Mouse (Mus musculus) testis, postnatal 10 days (tissue): ENCODE measurements at regions not wholly inside any gene's neighbourhood (a gene's known extent, or its start where the extent isn't known, plus 50 kb on each side); places are given as distances from the start of the nearest gene placed in this dataset.

Experiments used
- DNase-seq: peaks from one replicate; pipeline ENCODE4 v3.0.0; 2021; ENCODE audit warnings: low spot score

DNA sequence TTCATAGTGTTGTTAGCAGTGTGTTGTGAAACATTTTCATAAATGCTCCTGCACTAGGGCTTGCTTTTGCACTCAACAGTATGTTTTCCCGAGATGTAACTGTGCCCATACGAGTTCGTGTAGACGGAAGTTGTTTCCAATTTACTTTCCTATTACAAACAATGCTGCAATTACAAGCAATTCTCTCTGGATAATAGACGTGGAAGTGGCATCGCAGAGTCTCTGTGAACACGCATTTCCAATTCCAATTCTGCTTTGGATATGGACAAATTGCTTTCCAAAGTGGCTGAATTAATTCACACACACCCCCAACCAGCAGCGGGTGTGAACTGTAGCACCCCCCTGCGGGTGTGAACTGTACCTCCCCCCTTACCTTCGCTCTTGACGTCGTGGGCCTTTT, 250.9 kb upstream of the Dio3 start:
- no peak for DNase-seq

DNA sequence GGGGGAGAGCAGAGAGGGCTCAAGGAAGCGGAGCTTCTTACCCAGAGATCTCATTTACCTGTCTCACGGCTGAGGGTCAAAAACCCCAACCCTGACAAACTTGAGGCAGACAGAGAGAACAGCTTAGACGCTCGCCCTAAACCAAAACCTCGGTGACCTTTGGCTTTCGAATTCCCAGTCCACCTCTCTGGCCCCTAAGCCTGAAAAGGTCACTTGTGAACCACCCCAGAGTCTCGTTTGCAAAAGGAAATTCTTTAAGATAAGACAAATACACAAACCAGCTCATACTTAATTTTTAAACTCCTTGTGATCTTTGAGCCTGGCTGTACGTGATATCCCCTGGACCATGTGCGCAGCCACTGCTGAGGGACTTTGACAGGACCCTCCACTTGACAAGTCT, 250.2 kb upstream of the Dio3 start:
- DNase-seq: no peak

DNA sequence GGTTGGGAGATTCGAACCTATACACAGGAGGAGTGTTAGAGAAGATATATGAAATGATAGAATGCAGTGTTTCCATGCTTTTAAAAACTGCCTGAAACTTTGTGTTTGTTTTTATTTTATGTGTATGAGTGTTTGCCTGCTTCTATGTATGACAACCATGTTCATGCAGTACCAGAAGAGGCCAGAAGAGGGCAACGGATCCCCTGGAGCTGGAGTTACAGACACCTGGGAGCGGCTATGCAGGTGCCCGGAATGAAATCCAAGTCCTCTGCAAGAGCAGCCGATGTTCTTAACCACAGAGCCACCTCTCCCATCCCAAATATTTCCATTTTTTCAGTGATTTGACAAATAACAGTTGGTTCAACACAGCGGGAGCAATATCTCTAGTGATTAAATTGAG, 247.5 kb upstream of the Dio3 start:
- DNase-seq: peak; percentile 63

DNA sequence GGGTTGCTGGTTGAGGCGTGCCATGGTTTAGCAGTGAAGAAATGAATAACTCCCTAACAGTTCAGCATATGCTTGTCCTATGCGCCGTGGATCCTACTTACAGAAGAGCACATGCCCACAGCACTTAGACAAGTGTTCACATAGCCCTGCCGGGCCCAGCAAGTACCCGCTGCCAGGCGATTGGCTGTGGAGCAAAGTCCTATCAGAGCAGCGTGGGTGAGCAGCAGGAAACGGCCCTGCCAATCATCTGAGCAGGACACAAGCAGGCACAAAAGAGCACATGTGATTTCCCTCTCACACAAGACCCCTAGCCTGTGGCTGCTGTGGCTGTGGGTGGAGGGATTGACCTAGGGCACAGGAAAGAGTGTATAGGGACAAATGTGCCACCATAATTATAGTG, 243.7 kb upstream of the Dio3 start:
- peak; percentile 17 for DNase-seq

DNA sequence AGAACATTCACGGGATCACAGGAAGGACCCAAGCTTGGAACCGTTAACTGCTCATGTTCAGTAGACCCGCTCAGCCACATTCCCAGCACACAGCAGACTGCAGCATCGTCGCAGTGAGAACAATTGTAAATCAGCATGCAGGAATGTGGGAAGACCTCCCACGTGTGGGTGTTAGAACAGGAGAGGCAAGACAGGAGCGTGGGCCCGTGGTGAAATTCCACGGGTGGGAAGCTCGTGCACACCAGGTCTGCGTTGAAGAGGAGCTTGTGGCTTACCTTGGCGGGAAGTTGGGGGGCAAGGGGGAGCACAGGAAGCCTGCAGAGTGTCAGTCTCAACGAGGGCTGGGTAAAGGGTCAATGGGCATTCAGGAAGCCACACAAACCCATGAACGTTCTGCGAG, 238.2 kb upstream of the Dio3 start:
- DNase-seq: no peak

DNA sequence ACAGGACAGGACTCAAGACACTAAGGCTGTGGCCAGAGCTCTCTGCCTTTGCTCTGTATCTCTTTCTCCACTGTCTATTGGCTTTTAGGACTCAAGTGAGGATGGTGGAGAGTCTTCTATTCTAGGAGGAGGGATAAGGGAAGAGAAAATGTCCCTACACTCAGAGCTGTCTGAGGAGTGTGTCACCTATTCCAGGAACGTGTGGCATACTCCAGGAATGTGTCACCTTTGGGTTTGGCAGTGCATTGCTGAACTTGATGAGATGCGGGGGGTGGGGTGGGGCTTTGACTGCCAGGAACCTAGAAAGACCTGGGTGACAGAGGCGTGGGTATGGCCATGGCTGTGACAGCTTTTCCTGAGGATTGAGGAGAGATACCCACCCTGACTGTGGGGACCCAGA, 237.1 kb upstream of the Dio3 start:
- DNase-seq: no peak

DNA sequence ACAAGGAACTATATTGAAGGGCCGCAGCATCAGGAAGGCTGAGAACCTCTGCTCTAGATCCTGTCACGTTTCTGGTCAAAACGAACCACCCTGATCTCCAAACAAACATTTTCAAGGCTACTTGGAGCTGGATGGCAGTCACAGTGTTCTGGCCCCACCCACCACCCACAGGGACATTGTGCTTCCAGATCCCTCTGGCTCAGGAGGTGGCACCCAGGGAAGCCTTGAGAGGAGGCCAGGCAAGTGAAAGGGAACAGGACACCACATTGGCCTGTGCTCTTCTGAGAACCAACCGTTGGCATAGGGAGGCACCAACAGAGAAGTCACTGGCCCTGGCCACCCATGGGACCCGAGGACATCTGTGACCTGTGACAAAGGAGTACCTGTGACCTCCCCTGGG, 234.6 kb upstream of the Dio3 start:
- DNase-seq: no peak

DNA sequence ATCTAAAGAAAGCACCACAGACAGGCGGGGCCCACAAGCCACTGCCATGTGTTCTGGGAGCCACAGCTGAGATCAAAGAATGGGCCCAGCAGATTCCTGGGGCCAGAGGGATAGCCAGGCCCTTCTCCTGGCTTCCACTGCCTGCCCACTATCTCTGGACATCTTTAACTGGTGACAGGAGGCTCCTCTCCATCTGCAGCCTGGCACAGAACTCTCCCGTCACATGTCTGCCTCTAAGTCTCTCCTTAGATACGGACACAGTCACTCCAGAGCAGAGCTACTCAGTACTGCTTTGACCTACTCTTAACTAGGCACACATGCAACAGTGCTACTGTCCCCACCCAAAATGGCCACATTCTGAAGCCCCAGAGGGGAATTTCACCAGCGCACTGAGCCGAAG, 234.1 kb upstream of the Dio3 start:
- no peak for DNase-seq

DNA sequence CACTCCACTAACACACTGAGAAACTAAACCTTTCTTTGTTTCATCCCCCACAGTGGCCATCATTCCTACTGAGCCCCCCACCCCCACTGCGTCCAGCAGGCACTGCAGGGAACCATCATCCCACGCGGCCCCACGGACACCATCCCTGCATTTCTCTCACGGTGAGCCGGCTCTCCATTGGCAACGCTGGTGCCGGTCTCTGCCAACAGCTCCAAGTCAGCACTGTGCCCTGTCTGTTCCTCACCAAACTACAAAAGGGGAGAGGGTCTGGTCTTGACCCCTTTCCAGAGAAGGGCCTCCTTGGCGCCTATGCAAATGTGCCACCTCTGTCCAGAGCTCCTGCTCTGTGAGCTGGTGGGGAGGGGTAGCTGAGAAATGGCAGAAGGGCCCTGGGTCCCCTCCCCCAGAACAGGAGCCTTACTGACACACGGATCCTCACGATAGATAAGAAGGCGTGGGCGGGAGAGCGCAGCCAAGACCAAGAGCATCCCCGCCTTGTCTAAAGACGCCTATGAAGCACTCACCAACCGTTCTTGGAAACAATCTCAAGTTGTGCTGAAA, 233.0 kb upstream of the Dio3 start:
- DNase-seq: no peak

DNA sequence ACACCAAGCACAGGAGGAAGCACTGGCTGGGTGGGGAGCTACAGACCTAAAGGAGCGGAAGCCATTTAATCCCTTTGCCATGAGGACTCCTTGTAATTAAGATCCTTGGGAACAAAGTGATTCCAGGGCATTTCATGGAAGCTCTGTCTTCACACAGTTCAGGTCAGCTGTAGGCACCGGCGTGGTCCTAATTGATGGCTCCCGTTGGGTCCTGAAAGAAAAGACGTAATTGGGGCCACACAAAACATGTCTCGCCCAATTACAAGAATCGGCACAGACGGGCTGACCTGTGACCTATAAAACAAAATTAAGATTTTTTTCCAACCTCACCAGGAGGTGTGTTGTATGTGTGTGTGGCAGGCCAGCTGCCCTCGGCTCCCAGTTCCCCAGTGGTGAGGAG, 232.3 kb upstream of the Dio3 start:
- no peak for DNase-seq

DNA sequence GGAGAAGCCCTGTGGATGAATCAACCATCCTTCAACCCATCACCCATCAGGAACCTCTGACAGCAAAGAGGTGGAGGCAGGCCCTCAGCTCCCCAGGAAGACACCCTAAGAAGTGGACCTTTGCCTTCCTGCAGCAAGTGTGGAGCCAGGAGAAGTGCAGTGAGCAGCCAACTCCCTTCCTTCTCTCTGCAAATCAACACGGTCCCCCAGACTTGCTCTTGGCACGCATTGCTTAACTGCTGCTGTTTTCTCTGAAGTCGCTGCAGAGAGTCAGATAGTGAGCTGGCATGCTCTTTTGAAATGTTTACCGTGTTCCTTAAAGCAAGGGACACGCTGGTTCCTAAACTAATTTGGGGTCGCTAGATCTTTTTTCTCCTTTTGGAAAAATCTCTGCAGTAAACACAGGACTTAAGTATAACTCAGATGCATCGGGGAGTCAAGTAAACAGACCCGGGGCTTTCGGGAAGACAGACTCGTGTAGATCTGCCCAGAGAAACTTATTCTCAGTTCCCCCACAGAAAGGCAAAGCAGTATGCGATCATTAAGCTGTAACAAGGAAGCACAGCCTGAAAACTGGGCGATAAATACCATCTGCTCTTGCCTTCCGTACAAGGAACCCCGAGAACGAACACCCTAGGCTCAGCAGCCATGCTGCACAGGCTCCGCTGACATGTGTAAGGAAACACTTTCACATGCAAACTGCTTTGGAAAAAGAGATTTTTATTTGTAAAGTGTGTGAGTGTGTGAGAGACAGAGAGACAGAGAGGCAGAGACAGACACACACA, 231.2 kb upstream of the Dio3 start:
- no peak for DNase-seq

DNA sequence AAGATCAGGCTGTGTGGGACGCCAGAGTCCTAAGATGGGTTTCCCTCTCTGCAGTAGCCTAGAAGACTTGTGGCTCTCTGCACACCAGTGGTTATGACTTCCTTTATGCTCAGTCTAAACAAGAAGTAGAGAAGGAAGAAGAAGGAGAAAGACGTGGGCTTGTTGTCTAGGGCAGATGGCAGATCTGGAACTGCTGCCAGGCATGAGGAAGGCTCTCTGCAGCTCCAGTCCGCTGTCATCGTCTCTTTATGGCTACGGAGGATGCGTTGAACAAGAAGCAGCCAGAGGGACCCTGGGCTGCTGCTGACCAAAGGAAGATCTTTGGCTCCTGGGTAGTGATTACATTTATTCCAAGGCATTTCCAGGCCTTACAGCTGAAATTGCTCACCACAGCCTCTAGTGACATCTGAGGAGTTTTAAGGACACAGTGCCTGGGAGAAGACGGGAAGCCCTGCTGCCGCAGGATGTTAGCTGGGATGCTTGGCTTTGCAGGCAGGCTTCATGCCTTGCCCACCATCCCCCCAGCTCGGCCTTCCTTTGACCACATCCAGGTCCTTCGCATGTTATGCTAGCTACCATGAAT, 229.6 kb upstream of the Dio3 start:
- DNase-seq: no peak

DNA sequence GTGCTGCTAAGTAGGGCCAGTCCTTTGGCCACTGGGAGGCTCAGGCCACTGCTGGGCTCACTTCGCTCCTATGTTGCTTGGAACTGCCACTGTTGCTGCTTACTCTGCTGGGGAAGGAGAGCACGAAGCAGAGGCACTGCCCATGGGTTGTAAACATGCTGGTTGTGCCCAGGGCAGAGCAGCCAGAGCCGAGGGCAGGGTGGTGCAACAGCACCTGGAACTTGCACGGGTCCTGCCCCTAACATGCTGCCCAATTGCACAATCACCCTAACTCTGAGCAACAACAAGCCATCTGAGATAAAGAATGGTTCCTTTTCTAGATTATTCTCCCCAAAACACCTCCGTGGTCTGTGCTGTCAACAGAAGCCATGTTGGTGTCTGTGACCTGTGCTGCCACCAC, 219.5 kb upstream of the Dio3 start:
- no peak for DNase-seq

DNA sequence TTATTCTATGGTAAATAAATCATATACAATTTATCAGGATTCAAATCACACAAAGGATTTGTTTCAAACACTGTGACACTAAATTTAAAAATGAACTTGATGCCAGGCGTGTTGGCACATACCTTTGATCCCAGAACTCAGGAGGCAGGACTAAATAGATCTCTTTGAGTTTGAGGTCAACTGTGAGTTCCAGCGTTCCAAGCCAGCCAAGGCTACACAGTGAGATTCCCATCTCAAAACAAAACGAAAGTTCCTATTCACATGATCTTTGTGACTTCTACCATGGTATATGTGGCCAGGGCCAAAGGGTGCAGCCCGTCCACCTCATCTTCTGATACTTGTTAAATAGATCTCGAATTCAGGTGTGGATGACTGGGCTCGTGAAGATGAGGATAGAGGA, 216.9 kb upstream of the Dio3 start:
- no peak for DNase-seq

DNA sequence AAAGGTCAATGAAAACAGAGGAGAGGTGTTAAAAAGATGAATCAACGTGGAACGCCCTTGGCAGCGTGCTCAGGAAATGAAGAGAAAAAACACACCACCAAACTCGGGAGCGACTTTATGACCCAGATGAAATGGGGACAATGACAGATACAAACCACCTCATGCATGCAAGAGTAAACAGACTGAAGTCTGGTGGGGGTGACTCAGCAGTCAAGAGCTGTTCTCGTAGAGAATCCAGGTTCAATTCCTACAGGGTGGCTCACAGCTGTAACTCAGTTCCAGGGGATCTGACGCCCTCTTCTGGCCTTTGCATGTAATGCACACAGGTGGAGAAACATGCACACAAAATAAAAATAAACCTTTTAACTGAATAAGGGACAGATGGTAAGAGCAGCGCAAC, 215.9 kb upstream of the Dio3 start:
- DNase-seq: no peak

DNA sequence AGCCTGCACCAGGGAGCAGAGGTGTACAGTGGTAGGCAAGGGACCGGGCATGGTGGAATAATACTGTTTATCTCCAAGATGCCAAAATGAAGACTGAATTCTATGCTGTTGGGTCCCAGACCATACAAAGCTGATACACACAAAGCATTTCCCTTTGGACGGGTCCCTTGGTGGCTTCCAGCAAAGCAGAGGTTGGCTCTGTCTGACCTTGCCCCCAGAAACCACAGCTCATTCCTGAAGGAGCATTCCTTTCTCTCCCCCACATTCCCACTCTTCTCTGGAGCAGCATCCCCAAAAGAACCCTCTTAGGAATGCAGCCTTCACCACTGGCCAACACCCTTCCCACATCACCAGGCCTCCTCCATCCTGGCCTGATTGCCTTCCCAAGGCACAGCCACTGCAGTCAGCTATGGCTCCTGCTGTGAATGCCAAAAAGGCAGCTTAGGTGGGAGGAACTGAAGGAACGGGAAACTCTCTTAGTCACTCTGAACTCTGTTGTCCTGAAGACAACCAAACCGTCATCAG, 212.4 kb upstream of the Dio3 start:
- no peak for DNase-seq

DNA sequence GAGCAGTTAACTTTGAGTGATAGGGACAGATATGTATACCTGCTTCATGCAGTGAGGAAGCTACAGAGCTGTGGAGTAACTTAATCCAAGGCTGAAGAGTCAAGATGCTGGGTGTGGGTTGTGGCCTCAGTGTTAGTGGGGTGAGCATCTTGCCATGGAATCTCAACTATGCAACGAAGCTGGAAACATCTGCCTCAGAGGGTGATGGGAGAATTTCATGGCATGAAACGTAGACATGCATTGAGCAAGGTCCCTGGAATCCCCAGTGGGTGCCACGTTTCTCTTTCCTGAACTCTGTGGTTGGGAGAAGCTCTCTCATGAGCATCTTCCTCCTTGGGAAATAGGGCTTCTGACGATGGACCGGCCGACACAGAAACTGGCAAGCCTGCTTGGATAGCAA, 208.4 kb upstream of the Dio3 start:
- DNase-seq: no peak

DNA sequence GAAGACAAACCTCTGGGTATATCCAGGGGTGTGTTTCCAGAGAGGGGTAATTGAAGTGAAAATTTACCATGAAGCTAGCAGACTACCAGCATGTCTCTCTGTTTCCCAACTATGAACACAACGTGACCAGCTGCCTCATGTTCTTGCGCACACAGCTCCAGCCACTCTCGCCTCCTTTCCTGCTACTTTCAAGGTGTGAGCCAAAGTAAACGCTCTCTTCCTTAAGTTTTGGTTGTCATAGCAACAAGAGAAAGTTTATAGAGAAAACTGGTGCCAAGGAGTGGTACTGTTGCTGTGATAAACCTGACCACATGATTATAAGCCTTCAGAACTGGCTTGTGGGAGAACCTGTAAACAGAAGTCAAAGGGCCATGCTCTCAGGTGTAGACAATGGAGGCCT, 207.0 kb upstream of the Dio3 start:
- DNase-seq: no peak

DNA sequence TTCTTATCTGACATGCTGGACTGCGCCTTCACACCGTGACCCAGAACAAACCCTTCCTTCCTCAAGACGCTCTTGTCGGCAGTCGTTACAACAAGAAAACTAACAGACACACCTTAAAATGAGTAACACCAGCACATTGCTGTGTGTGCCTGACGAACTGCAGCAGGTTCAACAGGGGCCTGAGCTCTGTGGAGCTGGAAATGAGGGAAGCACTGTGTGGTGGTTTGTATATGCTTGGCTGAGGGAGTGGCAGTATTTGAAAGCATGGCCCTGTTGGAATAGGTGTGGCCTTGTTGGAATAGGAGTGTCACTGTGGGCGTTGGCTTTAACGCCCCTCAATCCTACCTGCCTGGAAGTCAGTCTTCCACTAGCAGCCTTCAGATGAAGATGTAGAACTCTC, 203.9 kb upstream of the Dio3 start:
- no peak for DNase-seq

DNA sequence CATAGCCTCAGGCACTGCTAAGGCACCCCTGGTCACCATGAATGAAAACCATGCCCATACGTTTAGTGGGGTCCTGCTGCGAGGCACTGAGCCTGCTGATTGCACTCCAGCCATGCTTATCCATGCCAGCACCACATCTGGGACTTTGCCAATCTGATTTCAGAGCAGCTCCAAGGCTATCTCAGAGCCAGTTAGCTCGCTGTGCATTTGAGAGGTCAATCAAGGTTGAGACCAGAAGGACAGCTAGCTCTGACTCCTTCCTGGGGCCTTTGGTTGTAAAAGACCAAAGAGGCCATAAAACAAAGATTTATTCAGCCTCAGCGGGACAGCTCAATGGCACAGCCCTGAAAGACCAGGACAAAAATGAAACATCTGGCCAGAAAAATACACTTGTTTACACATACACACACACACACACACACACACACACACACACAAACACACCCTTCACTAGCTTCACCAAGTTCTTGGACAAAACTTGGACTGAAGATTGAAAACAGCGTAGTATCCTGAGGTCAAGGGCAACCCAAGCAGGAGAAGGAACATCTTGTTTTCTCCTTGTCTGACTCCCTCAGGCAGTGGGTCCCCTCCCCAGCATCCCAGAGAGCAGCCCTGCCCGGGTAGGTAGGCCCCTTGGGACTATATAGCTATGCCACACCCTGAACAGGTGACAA, 201.5 kb upstream of the Dio3 start:
- DNase-seq: no peak

DNA sequence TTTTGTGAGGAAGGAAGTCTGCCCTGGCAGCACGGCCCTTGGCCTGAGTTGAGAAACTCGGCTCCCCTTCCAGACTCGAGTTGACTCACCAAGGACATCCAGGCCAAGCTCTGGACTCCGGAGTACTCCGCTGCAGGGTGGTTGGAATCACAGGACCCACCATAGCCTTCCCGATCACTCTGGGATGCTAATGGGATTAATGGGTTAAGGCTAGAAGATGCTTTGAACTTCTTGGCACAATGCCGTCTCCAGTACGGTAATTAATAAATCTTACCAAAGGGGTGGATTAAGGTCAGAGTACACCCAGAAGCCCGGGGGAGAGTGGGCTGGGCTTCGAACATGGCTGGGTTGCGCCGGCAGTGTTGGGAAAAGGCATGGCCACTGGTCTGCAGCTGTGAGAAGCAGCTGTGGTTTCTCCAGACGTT, 200.8 kb upstream of the Dio3 start:
- peak; percentile 56 for DNase-seq

DNA sequence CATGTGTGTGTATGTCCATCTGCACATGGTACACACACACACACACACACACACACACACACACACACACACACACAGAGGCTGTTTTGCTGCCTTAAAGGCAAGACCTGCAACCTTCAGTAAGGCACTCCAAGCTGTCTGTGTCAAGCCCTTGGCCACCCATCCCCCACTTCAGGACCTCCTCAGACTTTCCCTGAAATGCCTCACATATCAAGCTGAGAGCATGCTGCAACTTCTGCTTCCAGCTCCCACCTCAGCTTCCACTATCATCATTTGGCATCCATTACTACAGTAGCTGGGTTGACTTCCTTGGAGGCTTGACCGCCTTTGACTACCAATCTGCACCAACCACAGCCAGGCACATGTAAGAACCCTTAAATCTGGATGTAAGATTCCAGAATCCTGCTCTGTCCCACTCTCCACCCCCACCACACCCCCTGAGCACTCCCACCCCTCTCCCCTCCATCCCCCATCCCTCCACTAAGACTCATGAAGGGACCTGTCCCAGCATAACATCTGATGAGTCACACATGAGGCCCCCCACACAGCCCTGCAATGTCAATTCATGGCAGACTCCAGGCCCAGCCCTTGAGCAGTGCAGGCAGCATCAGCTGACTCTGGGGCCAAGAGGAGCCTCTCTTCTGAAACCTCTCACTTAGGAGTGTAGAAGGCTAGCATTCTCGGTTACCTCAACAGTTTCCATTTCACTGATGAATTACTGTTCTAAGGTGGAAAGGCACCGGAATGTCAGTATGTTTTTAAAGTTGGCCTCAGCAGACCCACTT, 196.8 kb upstream of the Dio3 start:
- DNase-seq: no peak
